Mouse (Mus musculus) urinary bladder, postnatal 36 days (tissue): ENCODE data around the gene Fbxw7.

Experiments used
- DNase-seq, 2 experiments: peaks; one replicate each; pipeline ENCODE4 v3.0.0; 2022; ENCODE audit warnings: low spot score in 2 of 2, mixed read lengths in 1 of 2

Fbxw7 gene

DNA sequence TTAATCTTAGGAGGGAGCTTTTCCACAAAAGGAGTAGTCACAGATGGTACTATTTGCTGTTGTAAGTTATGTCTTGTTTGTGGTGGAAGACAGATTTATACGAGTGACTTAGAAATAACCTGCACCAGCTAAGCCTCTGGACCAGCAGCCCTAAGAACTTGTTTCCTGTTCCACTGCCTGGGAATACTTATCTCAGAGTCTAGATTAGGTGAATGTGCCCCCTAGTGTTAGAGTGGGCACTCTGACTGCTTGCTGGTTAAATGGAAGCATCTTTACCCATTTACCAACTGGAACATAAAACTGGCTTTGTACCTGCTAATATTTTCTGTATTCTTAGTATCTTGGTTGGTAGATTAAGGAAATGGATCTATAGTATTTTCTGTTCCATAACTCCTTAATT lies 74.6 kb downstream of the Fbxw7 start:
- no peak for DNase-seq

DNA sequence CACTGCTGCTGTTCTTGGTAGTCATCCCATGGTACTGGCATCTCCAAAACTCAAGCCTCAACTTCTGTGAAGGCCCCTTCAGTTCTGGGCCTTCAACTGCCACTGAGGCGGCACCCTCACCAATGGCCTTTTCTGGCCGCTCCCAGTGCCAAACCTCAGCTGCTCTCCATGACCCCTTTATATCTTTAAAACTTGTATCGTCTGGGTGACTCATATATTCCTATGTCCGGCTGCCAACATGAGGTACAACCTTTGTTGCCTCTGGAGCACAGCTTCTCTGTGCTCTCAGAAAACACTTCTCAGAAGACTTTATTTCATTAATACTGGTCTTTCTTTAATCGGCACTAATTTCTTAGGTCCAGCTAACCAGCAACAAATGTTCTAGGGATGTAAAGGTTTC lies 75.9 kb downstream of the Fbxw7 start:
- DNase-seq, result no peak

DNA sequence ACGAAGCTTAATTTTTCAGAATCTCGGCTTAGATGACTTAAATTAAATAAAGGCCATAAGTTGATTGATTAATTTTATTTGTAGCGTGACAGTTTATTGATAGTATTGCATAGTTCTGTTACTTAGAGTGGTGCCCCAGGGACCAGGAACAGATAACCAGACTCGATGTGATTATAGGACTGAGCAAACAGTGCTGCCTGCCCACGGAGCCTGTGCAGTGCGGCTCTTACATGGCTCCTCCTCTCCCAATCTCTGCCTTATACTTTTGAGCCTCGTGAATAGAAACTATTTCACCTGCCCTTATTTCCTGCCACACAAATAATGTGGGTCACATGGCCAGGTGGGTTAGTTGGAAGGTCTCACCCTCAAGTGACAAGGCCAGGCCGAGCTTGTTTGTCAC lies 82.9 kb downstream of the Fbxw7 start:
- DNase-seq, result no peak

DNA sequence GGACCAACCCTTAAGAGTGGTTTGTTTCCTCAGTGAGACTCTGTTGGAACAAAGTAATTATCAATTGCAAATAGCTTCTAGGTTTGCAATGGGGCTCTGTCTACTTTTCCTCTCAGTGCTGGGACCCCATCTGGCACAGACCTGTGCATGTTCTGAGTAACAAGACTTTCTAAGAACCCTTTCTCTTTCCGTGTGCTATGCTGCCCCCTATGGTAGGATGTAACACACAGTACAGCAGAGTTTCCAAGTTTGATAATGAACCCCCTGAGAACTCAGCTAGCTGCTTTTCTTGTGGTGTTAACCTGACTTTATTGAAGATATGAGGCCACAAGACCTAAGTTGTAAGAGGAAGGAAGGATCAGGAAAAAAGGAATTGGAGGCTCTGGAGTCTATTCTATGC lies 91.5 kb downstream of the Fbxw7 start:
- DNase-seq, result no peak

DNA sequence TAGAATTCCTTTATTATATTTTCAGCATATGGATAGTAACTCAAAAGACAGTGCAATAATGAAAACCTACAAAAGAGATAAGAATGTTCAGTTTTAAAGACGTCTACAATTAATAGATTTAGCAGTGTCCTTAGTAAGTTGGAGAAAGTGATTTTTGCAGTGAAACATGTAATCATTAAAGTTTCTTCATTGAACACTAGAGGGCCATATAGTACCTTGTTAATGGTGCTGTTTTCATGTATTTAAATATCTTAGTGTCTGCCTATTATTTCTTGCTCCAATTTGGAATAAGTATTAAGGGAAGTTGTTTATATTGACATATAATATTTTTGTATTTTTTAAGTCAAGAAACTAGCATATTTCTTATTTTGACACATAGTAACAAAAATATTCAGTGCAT lies 99.2 kb downstream of the Fbxw7 start:
- no peak for DNase-seq

DNA sequence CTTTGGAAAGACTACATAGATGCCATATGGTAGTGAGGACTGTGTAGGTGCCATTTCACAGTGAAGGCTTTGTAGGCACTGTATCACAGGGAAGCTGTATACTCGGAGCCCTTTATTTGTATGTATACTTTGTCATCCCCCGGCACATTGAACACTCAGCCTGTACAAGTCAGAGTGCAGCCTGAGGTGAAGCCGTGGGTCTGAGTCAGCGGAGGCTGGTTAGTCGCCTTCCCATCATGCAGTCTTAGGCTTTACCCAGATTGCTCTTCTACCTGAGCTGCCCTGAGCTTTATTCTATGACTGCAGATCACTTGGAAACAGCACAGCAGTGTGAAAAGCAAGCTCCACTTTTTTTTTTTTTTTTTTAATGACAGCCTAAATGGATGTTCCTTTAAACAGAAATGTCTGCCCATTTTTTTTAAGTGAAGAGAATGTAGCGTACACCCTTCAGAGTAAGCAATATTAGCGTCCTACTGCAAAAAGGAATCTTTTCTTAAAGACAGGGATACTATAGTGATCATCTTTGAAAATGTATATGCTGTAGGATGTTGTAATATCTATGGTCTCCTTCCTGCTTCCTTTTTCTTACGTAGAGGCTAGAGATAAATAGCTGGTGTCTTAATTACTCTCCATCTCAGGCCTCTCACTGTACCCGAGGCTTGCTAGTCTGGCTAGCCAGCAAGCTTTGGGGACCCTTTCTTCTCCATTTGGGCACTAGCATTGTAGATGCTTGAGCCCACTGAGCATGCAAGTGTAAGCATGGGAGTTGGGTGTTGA lies 103.0 kb downstream of the Fbxw7 start:
- no peak for DNase-seq

DNA sequence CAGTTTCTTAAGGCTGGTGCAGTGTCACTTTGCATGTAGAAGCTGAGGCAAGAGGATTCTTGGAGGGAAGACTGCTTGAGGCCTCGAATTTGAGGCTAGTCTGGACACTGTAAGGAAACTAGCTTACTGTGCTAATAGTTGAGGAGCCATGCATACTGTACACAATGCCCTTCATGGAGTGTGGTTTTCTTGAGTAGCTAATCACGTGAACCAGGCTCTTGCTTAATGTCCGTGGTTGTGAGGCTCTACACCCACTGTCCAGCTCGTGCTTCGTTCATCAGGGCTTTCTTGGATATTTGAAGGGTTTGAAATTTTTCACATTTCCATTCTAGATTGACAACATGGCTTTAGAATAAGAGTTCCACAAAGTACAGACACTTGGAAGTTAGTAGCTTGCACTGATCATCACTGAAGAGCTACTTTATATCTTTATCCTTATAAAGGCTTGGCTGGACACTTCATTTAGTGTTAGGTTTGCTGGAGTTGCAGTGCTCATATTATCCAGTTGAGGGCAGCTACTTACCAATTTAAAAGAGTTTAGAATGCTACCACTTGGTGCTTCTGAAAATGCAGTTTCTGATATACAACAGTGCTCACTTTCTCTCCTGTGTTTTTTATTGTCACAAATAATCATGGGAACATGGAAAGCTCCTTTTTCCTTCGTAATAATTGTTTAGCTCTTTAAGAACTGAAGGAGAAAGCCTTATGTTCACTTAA lies 106.8 kb downstream of the Fbxw7 start:
- DNase-seq, result peak; percentile 17

DNA sequence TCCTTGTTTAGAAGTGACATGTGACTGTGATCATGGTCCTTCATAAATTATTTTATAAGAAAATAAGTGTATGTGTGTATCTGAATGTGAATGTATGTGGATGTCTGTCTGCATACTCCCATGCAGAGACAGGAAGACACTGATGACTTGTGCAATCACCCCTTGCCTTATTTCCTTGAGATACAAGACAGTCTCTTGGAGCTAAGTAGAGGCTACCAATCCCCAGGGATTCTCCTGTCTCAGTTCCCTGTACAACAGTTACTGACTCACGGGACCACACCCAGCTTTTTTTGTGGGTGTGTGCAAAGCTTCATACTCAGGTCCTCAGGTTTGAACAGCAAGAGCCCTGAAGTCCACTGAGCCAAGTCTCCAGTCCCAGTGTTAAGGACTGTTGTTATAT lies 108.2 kb downstream of the Fbxw7 start:
- no peak for DNase-seq

DNA sequence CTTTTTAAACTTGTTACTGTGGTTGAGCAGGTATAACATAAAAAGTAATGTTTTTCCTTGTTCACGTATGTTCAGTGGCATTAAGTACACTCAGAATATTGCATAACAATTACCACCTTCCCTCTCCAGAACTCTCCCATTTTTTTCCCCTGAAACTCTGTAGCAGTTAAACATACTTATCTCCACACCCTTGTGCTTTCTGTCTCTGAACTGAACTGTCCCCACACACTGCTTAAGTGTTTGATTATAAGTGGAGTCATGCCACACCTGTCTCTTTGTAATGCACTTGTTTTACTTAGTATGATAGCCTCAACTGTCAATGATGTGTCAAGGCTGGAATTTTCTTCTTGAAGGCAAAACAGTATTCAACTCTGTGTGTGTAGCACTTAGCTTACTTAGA lies 108.6 kb downstream of the Fbxw7 start:
- no peak for DNase-seq

DNA sequence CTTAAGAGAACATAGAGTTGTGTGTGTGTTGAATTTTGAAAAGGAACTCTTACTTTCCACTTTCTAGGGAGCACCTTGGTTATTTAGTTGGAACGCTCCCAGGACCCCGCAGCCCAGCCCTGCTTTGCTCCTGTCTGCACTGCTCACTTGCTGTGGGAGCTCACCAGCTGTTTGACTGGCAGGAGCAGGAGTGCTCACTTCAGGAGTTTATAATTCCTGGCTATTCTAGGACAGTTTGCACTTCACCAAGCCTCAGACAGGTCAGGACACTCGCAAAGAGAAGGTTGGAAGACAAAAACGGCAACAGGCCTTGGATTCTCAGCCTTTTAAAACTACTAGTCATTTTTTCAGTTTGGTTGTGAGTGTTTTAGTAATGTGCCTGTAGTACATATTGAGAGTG lies 110.2 kb downstream of the Fbxw7 start:
- no peak for DNase-seq

DNA sequence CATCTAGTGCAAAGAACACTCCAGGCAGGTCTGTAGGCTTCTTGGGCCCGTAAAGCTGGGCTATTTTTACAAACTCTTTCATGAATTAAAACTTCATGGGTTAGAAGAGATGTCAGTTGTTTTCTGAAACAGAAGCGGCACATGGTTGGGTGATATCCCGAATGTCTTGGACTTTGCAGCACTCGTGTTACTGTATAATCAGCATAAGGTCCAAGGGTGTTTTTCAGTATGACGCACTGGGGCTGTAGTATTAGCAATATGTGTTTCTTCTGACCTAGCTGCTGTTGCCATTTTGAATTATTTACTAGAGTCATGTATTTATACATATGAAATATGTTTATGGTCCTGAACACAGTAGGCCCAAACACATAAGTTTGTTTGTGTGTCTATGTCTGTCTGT lies 111.1 kb downstream of the Fbxw7 start:
- no peak for DNase-seq

DNA sequence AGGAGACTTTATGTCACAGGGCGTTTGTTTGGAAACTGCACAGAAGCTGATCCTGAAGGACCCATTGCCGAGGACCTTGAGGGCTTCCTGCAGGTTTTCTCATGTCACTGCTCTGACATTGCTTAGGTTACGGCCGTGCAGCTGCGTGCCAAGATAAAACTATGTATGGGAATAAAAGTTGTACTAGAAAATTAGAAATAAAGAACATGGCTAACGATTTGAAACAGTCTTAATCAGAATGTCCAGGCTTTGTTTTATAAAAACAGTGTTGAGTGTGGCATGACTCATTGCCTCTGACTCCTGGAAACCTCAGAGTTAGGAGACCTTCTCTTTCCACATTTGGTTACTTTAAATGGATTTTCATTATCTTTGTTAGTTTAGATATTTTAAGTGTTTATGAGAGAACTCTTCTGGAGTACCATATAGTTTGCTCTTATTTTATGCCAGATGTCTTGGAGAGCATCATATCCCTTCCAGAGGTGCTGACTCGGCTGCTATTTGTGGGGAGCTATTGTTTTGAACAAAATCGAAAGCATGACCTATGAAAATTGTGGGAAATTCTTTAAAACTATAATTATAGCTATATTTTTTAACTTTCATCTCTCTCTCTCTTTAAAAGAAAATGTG lies 112.2 kb downstream of the Fbxw7 start:
- no peak for DNase-seq

DNA sequence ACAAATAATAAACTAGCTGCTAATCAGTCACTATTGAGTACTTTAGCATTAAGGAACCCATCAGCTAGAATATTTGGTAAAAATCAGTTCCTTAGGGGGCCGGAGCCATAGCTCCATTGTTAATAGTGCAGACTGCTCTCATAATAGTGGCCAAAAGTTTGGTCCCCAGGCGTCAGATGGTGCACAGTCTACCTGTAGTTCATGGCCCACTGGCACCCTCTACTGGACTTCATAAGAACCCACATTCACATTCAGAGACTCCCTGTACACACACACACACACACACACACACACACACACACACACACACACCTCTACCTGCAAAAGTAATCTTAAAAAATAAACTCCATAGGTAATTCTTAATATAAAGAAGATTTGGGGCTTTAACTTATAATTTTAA lies 112.8 kb downstream of the Fbxw7 start:
- no peak for DNase-seq

DNA sequence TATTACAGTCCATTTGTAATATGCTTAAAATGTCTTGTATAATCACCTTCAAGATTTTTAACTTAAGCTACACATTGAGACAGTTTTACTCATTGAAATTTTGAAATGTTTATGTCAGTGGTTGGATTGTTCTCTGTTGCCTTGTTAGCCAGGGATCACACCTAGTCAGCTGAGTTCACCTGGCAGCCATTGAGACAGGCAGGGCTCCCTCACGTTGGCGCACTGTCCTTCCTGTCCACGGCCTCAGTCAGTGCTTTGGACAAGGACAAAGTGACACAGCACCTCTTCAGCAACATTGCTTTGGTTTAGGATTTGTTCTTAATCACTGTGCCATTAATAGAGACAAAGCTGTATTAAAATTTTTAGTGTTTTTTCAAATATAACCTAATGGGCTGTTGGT lies 114.1 kb downstream of the Fbxw7 start:
- no peak for DNase-seq

DNA sequence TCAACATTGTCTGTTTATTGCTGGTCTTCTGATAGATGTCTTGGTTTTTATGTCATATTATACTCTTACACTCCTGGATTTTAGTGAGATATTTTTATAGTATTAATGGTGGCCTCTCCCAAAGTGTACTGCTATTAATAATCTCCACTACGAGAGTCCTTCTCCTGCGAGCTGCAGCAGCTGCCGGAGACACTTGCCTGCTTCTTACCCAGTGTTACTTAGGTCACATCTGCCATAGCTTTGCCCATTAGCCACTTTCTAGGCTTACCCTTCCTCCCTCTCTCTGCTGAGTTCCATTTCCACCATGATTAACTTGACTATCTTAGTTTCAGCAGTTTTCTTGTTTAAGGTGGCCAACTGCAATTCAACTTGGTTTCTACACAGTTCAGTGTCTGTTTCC lies 115.6 kb downstream of the Fbxw7 start:
- no peak for DNase-seq

DNA sequence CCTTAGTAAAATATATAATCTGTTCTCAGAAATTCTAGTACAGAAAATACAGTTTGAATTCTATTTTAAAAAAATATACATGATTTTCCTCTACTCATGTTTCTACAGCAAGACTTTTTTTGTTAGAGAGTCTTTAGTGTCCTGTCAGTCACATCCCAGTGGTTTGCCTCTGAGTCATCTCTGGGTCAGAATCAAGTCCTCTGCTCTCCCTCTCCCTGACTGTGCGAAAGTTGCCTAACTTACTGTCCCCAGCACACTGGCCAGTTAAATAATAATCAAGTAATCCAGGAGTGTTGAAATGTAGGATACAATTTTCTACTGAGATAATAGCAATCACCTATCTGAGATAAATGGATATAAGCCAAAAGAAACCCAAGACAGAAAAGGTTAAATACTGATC lies 120.7 kb downstream of the Fbxw7 start:
- no peak for DNase-seq

DNA sequence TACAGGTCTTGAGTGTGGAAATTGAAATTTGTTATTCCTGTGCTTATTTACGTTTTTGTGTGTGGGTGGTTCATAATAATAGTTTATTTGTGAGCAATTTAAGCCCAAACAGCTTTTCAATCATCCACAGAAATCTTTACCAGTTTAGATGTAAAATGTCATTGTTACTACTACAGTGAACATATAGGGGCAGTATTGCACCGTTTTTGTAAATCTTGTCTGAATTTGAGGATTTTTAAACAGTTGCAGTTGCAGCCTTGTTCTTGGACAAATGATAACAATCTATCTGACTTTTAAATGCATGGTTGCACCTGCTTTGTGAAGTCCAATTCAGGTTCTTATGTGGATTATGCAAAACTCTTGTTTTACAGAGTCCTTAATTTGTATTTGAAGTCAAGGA lies 121.2 kb downstream of the Fbxw7 start:
- no peak for DNase-seq

DNA sequence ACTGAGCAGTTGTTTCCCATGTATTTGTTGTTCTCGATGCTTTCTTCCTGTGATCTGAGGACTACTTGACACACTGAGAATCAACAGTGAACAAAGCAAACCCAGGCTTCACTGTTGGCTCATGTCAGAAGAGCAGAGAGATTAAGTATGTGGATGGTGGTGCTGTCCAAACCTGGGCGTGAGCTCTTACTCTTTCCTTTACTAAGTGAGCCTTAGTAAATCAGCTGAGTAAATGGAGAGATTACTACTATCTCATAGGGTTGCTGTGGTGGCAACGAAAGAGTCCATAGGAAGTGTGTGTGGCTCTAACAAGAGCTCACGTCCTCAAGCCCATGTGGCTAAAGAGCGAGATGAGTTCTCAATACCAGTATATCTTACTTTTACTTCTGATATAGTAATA lies 121.9 kb downstream of the Fbxw7 start:
- DNase-seq, result no peak

DNA sequence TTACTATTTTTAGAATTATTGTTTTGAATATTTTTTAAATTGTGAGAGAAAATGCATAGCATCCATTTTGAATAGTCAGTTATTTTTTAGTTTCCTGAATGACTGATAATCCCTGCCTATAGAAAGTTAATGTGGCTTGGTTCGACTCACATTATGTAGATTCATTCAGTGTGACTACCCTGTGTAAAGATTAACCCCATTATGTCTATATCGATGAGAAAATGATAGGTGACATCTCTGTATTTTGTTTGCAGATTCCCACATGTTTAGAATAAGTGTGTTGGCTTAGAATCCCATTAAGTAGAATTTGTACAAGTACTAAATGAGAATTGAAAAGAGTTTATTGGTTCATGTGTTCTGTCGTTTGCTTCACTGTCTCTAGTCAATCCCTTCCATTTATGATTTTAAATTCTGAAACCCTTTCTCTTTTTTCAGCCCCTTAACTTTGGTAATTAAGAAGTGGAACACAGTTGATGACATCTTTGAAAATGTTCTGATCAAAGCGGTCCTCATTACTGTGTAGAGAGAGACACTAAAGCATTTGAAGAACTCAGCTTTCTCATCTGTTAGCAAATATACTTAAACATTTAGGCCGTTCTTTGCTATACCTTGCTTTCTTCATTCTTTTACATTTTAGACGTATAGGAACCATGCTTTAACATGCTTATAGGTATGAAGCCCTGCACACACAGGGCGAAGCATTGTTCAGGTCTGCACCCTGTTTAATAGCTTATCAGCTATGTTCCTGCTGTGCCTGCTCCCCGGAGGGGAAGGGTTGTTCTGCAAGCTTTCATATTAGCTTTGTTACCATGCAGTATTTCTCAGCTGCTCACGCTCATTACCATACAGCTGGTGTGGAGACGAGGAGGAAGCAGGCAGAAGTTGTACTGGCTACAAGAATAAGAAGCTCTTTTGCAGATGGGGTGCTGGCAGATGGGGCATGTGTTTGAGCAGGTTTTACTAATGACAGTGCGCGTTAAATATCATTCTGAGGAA lies 122.6 kb downstream of the Fbxw7 start:
- DNase-seq, result no peak

DNA sequence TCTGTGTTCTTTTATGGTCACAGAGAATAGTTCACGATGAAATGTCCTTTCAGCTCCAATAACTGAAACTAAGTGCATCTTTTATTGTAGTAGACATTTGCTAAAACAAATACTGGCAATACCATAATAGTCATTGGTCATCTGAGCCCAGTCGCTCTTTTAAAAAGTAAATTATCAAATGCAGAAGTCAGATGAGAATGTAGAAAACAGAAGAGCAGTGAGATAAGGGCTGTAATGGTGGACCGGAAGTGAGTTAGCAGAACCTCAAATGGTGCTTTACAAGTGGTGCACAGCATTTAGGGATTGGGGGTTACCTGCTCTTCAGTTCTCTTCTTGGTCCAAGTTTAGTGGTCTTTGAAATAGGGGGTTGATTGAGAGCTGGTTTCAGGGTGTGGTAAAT lies 129.9 kb downstream of the Fbxw7 start:
- DNase-seq, result no peak

DNA sequence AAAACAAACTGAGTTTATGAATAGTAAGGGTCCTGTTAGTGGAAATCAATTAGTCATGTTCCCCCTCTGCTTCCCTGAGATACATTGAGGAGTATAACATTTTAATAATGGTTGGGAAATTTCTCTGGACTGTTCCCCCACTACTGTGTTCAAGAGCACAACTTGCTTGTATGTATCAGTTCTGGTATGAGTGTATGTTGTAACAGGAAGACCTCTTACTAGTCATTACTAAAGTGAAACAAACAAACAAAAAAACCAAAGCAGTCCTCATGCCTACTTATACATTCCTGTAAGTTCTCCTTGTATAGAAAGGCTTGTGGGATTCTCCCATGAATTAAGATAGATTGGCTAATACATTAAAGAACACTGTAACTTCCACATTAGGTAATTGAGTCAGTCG lies 131.3 kb downstream of the Fbxw7 start:
- DNase-seq, result no peak

DNA sequence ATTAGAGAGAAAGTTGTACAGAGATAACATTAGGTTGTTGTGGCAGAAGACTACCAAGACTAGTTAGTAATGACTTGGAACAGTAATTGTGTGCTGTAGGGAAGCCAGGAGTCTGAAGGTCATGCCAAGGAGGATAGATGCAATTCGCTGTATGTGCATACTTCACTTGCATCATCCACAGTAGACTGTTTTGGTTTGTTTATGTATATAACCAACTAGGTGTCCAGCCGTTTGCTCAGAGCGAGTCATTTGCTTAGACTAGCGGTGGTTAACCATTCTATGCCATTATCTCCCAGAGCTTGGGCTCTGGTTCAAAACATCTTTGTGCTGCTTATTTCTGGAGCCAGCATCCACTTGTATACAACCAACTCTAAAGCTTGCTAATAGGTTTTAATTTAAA lies 134.3 kb downstream of the Fbxw7 start:
- no peak for DNase-seq
